Mouse (Mus musculus): ENCODE results near the gene Adgrv1.

DNA sequence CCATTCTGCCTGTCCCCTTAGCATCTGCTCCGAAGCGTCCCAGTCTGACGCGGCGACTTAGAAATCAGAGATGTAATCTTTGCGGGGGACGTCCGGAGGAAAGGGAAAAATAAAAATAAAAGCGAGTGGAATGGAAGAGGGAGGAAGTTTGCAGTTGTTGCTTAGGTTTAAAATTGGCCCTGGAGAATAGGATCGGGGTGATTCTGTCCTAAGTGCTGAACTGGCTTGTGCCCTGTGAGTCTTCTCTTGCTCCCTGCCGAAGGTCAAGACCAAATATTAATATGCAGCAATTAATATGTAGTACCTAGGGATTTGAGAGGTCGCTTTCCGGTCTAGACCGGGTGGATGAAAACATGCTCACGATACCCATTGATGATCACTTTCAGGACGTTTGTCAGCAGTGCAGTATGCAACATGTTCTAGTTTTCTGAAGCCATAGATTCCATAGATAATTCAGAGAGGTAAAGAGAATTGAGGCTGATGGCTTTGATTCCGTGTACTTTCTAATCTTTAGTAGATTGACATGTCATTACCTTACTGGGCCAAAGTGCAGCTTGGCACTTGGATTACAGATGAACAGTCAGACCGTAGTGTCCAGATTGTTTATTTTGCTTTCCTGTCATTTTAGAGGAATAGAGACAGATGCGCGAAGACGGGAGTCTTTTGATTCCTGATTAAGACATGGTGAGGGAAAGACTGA, 25.2 kb upstream of the Adgrv1 start:
- TF ChIP-seq CTCF (conservative IDR thresholded peaks at IDR 0.05; ENCODE audit: insufficient read depth, insufficient read length, low read depth, low read length) = no peak
- TF ChIP-seq POLR2A (IDR thresholded peaks at IDR 0.05; ENCODE audit: low read depth, low read length) = no peak

All from kidney, adult 2 months (tissue).